Comparison of ENCODE assay signal across 8 mouse cellular contexts in the genomic region with DNA sequence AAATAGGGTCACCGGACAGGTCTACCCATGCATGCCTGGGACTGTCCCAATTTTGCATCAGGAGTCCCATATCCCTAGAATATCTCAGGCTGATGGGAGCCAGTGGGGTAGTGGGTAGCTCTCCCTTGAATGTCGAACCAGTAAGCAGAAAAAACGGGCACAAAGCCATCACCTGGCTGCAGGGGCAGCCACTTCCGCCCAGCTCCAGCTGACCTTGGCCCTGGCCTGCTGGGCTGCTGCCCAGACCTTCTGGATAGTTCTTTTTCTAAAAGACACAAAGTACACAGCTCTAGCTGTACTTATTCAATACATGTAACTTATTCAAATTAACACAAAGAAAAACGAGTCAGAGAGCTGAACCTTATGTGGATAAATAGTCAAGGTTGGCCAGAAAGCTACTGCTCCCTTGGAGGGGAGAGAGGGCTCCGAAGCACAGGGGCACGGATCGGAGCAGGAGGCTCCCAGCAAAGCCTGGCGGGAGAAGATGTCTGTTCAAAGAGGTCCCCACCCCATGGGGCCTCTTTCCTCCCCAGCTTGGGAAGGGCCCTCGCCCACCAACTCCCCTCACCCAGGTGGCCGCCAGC. TPM values are rescaled to one million over a fixed set of nuclear protein-coding genes. Genes with fewer than 3 reads are reported as not detected.
DNase-seq lines count a peak whose midpoint lies in the region; ATAC-seq and TF ChIP-seq lines count a peak whose summit lies in the region.

No protein-coding gene starts in this region.

- ATAC-seq in forebrain, embryonic 12.5 days (ENCODE audit: low FRiP score) = peak; percentile 1; the same call in 1 of the 2 replicates
- no peak; the same call in 1 of the 2 replicates for ATAC-seq in stomach, embryonic 14.5 days (ENCODE audit: insufficient number of reproducible peaks, insufficient read depth, low FRiP score, low read depth)

- H3K9ac ChIP-seq in forebrain, embryonic 12.5 days = peak overlapping the region; percentile 40; the same call in 1 of the 2 replicates
- H3K9ac ChIP-seq in stomach, embryonic 14.5 days (replicated peaks; ENCODE audit: low read depth, low read length) = no peak overlapping the region

- peak overlapping the region; percentile 83 for H3K27ac ChIP-seq in layer of hippocampus, adult 2 months
- H3K27ac ChIP-seq in forebrain, embryonic 12.5 days = peak overlapping the region; percentile 92
- H3K27ac ChIP-seq in hindbrain, embryonic 10.5 days = peak overlapping the region; percentile 88
- peak overlapping the region; percentile 76 for H3K27ac ChIP-seq in stomach, embryonic 14.5 days (ENCODE audit: low read length)

- no peaks in the 10 kb centered on the region for H3K9me3 ChIP-seq in forebrain, embryonic 12.5 days
- H3K9me3 ChIP-seq in hindbrain, embryonic 10.5 days = no peaks in the 10 kb centered on the region
- H3K9me3 ChIP-seq in stomach, embryonic 14.5 days (ENCODE audit: control insufficient read depth, low read depth, low read length) = no peaks in the 10 kb centered on the region

- 0 out of 2 replicates have a peak, but pooled peaks cover 10% of the 10 kb centered on the region for H3K27me3 ChIP-seq in forebrain, embryonic 12.5 days
- peaks cover 38% of the 10 kb centered on the region for H3K27me3 ChIP-seq in hindbrain, embryonic 10.5 days (ENCODE audit: insufficient read depth, poor library complexity, severe bottlenecking)
- H3K27me3 ChIP-seq in stomach, embryonic 14.5 days (ENCODE audit: control insufficient read depth, insufficient read depth, low read length) = no peaks in the 10 kb centered on the region

- peak in 1 of 2 experiments; percentile 49 for DNase-seq in layer of hippocampus, adult 2 months (ENCODE audit: low spot score in 2 of 2)
- no peak for DNase-seq in layer of hippocampus, adult 11-12 months (ENCODE audit: low spot score)
- peak; percentile 89 for DNase-seq in adrenal gland, postnatal 14 days
- DNase-seq in hindbrain, embryonic 10.5 days (ENCODE audit: low spot score) = no peak
- DNase-seq in layer of hippocampus, postnatal 36 days = peak; percentile 46 to 55
- DNase-seq in embryo, embryonic 11 days = no peak

- H3K4me2 ChIP-seq in forebrain, embryonic 12.5 days = peak overlapping the region; percentile 41
- H3K4me2 ChIP-seq in stomach, embryonic 14.5 days (replicated peaks; ENCODE audit: low read depth, low read length) = peak overlapping the region; percentile 49

- no peak for TF ChIP-seq CTCF in layer of hippocampus, adult 2 months (conservative IDR thresholded peaks at IDR 0.05)

- H3K36me3 ChIP-seq in forebrain, embryonic 12.5 days (replicated peaks) = no peaks in the 10 kb centered on the region
- H3K36me3 ChIP-seq in hindbrain, embryonic 10.5 days = no peaks in the 10 kb centered on the region
- H3K36me3 ChIP-seq in stomach, embryonic 14.5 days (ENCODE audit: control insufficient read depth, insufficient read depth, low read length) = no peaks in the 10 kb centered on the region

- 24% methylated on average over 11 of the region's 11 CpGs for WGBS in forebrain, embryonic 12.5 days
- WGBS in hindbrain, embryonic 10.5 days = 26% methylated on average over 11 of the region's 11 CpGs
- WGBS in stomach, embryonic 14.5 days = 15% methylated on average over 11 of the region's 11 CpGs

- H3K4me1 ChIP-seq in forebrain, embryonic 12.5 days = peaks cover 32% of the 10 kb centered on the region
- peaks cover 32% of the 10 kb centered on the region for H3K4me1 ChIP-seq in hindbrain, embryonic 10.5 days (replicated peaks)
- peaks cover 8% of the 10 kb centered on the region for H3K4me1 ChIP-seq in stomach, embryonic 14.5 days (ENCODE audit: control insufficient read depth, insufficient read depth, low read length)

- peak overlapping the region; percentile 22; the same call in 1 of the 2 replicates for H3K4me3 ChIP-seq in layer of hippocampus, adult 2 months
- peak overlapping the region; percentile 2; the same call in 1 of the 2 replicates for H3K4me3 ChIP-seq in forebrain, embryonic 12.5 days (replicated peaks)
- H3K4me3 ChIP-seq in hindbrain, embryonic 10.5 days = peak overlapping the region; percentile 35
- H3K4me3 ChIP-seq in stomach, embryonic 14.5 days (ENCODE audit: low read depth, low read length) = peak overlapping the region; percentile 4; the same call in 1 of the 2 replicates

RNA-seq across cellular contexts. Expression of gene Ncor2, which starts 36.4 kb away (rescaled TPM):
- 100 to 1,000 TPM; 285 to 307 TPM for total RNA-seq in layer of hippocampus, adult 2 months (2021)
- 165 and 192 TPM in 2 replicates for total RNA-seq in adrenal gland, postnatal 14 days (2021)
- 26.0 and 27.0 TPM in 2 replicates for polyA plus RNA-seq in forebrain, embryonic 12.5 days (2016; fragmentation: Nextera tagmentation; extraction: Ambion mirVana)
- polyA plus RNA-seq in hindbrain, embryonic 10.5 days (2016; fragmentation: Nextera tagmentation; extraction: Ambion mirVana) = 18.1 and 19.7 TPM in 2 replicates
- total RNA-seq in layer of hippocampus, postnatal 36 days (2021) = 100 to 1,000 TPM; 266 to 300 TPM
- polyA plus RNA-seq in stomach, embryonic 14.5 days (2014; fragmentation: Nextera tagmentation; extraction: Ambion mirVana) = 32.7 and 33.4 TPM in 2 replicates

Comparison
In these comparisons a context has a peak if more than half of its experiments do, and no peak if none do; other contexts are left out.
1. DNase-seq: peak in adrenal gland, postnatal 14 days (single experiment) and layer of hippocampus, postnatal 36 days (2 of 2); none in layer of hippocampus, adult 11-12 months (single experiment), hindbrain, embryonic 10.5 days (single experiment) and embryo, embryonic 11 days (single experiment).
2. Peak in every context shown above with its lines, with median percentiles within 50 percentile points of each other: H3K27ac ChIP-seq and H3K4me3 ChIP-seq.